Mouse (Mus musculus) heart, embryonic 13.5 days (tissue): ENCODE measurements around the gene Dntt. TPM values are rescaled to one million over a fixed set of nuclear protein-coding genes. Genes with fewer than 3 reads are reported as not detected.

Experiments
- ATAC-seq: fragments of 200-750 bp; cut with Nextera tagmentation; 2 replicates; pipeline ENCODE4 v1.8.0; 2017; ENCODE audit warnings: moderate TSS enrichment; ENCODE audit not compliant: insufficient number of reproducible peaks, low FRiP score, low TSS enrichment; ENCODE audit errors: extremely low read depth
- H3K27ac ChIP-seq: fragments of 300-500 bp; sonication (generic); replicated peaks from 2 replicates; pipeline ENCODE4 v1.5.1; 2015; ENCODE audit warnings: moderate library complexity, mild to moderate bottlenecking, inconsistent platforms
- H3K27me3 ChIP-seq: fragments of 300-500 bp; sonication (generic); replicated peaks from 2 replicates; pipeline ENCODE4 v1.6.1; 2015; ENCODE audit warnings: mild to moderate bottlenecking, inconsistent platforms
- H3K36me3 ChIP-seq: fragments of 300-500 bp; sonication (generic); 2 replicates; pipeline ENCODE4 v1.6.1; 2015; ENCODE audit warnings: mild to moderate bottlenecking, inconsistent platforms
- H3K4me1 ChIP-seq: fragments of 300-500 bp; sonication (generic); 2 replicates; pipeline ENCODE4 v1.6.1; 2015; ENCODE audit warnings: inconsistent platforms
- H3K4me2 ChIP-seq: fragments of 300-500 bp; sonication (generic); 2 replicates; pipeline ENCODE4 v1.6.1; 2015; ENCODE audit warnings: inconsistent platforms, mild to moderate bottlenecking, moderate library complexity
- H3K4me3 ChIP-seq: fragments of 300-500 bp; sonication (generic); 2 replicates; pipeline ENCODE4 v1.5.1; 2015; ENCODE audit warnings: moderate library complexity, mild to moderate bottlenecking, inconsistent platforms
- H3K9ac ChIP-seq: fragments of 300-500 bp; sonication (generic); 2 replicates; pipeline ENCODE4 v1.6.1; 2015; ENCODE audit warnings: inconsistent platforms, mild to moderate bottlenecking, moderate library complexity
- H3K9me3 ChIP-seq: fragments of 300-500 bp; sonication (generic); 2 replicates; pipeline ENCODE4 v1.6.1; 2016; ENCODE audit warnings: inconsistent platforms
- WGBS: fragments of 180-500 bp; shearing (Covaris S2); methylation state at CpG from one replicate; pipeline ENCODE4 v1.1.7; 2015; ENCODE audit warnings: mixed read lengths; 5-methylcytosine and 5-hydroxymethylcytosine counted together
- polyA plus RNA-seq: library from polyadenylated mRNA; unstranded; fragments of >200 nt; fragmentation: Nextera tagmentation; extraction: Ambion mirVana; gene quantifications from 2 replicates; pipeline ENCODE4 v1.2.1, GENCODE M21; 2015

The Dntt gene
- polyA plus RNA-seq, 1 experiment from 2014 or later, result not detected

DNA sequence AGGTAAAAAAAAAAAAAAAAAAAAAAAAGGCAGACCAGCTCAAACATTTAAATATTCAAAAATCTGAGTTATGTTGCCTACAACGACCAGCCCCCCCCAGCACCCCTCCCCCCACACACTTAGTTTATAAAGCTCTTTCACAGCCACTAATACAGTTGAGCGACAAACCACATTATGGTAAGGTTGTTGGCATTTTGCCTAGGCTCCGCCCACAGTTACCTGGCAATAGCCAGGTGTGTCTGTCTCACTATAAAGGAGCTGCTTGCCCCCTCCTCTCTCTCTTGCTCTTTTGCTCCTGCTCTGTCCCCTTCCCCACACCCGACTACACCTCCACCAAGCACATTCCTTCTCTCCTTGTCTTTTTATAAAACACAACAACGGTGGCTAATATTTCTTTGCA lies 17.4 kb upstream of the Dntt start:
- no peak for ATAC-seq
- Histone ChIP-seq H3K4me1 (peaks cover 13% of the 10 kb centered on the region), H3K4me2 (no peak overlapping the region), H3K9me3 (no peaks in the 10 kb centered on the region), H3K27me3 (peaks cover 44% of the 10 kb centered on the region), H3K27ac (no peak overlapping the region), H3K4me3 (no peak overlapping the region), H3K36me3 (no peaks in the 10 kb centered on the region), H3K9ac (no peak overlapping the region)
- 22% methylated on average over 5 of the region's 5 CpGs for WGBS

- H3K27me3 ChIP-seq, result peaks cover 60% of the 10 kb centered on the region
- H3K9ac ChIP-seq, result no peak overlapping the region
- H3K4me3 ChIP-seq, result no peak overlapping the region
- no peak for ATAC-seq
- no peak overlapping the region for H3K27ac ChIP-seq
- H3K9me3 ChIP-seq, result no peaks in the 10 kb centered on the region
- 0 out of 2 replicates have a peak overlapping the region, but pooled peaks have one; percentile 4 for H3K4me2 ChIP-seq
- WGBS, result 6% methylated on average over 5 of the region's 5 CpGs
- H3K36me3 ChIP-seq, result no peaks in the 10 kb centered on the region
- peaks cover 13% of the 10 kb centered on the region for H3K4me1 ChIP-seq
Measured at GRCm38 (mm10) chr19:41013591-41013990, 15.5 kb upstream of the Dntt start.

- WGBS, result 10% methylated on average over 9 of the region's 9 CpGs
- H3K9ac ChIP-seq, result no peak overlapping the region
- H3K4me2 ChIP-seq, result peak overlapping the region; percentile 4; the same call in 1 of the 2 replicates
- no peak overlapping the region for H3K4me3 ChIP-seq
- H3K9me3 ChIP-seq, result no peaks in the 10 kb centered on the region
- H3K27ac ChIP-seq, result no peak overlapping the region
- H3K4me1 ChIP-seq, result peaks cover 13% of the 10 kb centered on the region
- no peaks in the 10 kb centered on the region for H3K36me3 ChIP-seq
- peaks cover 60% of the 10 kb centered on the region for H3K27me3 ChIP-seq
- ATAC-seq, result no peak
Measured at GRCm38 (mm10) chr19:41014003-41014402, 15.1 kb upstream of the Dntt start.

DNA sequence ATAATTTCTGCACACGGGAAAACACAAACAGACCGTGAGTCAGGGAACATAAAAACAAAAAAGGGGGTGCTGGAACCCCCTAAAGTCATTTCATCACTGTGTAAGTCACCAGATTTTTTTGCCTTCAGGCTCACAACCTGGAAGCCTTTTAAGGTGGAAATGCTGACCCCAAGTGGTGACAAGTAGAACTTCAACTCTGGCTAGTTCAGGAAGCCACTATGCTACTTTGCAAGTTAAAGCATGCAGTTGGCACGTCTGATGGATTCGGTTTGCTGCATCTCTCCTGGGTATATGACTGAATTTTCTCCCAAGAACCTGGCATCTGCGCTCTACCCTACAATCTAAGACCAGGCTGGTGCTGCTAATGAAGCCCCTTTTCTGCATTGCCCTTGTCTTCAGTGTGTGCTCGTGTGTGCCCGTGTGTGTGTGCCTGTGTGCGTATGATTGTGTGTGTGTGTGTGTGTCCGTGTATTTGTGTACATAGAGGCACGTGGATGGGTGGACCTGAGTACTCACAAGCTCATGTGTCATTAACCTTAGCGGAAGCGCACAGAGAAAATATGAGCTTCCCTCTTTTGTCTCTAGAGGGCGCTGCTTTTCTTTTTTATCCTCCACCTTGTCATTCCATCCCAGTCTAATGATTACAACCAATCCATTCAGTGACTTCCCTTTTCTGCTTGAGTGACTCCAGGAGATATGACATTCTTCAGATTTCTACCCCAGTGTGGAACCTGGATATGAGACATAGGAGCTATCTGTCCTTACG lies 12.9 kb upstream of the Dntt start:
- no peaks in the 10 kb centered on the region for H3K9me3 ChIP-seq
- peaks cover 74% of the 10 kb centered on the region for H3K27me3 ChIP-seq

GRCm38 (mm10) chr19:41019164-41019675 lies 9.9 kb upstream of the Dntt start:
- Histone ChIP-seq H3K36me3 (no peaks in the 10 kb centered on the region), H3K9me3 (no peaks in the 10 kb centered on the region), H3K4me1 (peaks cover 3% of the 10 kb centered on the region), H3K4me3 (no peak overlapping the region), H3K4me2 (no peak overlapping the region), H3K27ac (no peak overlapping the region), H3K27me3 (peaks cover 64% of the 10 kb centered on the region), H3K9ac (no peak overlapping the region)
- 62% methylated on average over 5 of the region's 5 CpGs for WGBS
- no peak for ATAC-seq

More for the DNA sequence above, 12.9 kb upstream of the Dntt start:
- peak overlapping the region; percentile 61; the same call in 1 of the 2 replicates for H3K9ac ChIP-seq
- H3K4me1 ChIP-seq, result peaks cover 13% of the 10 kb centered on the region
- H3K27ac ChIP-seq, result no peak overlapping the region
- peak overlapping the region; percentile 21; the same call in 1 of the 2 replicates for H3K4me3 ChIP-seq
- 19% methylated on average over 14 of the region's 14 CpGs for WGBS
- ATAC-seq, result no peak
- peak overlapping the region; percentile 63 for H3K4me2 ChIP-seq
- H3K36me3 ChIP-seq, result no peaks in the 10 kb centered on the region

DNA sequence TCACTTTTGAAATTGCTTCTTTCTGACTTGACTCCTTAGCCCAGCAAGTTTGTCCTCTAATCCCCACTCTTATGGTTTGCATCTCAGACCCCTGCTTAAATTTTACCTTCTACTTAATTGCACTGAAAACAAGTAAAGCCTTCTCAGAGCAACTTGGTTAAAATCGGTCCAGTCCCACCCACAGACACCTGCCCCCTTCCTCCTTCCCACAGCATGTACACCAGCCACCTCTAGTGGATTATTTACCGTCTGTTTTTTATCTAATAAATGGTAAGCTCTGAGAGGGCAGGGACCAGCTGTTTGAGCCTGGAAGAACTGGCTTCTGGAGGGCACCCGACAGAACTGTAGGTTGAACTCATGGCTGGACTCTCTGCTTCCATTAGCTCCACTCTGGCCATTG lies 8.5 kb upstream of the Dntt start:
- Histone ChIP-seq H3K27me3 (peaks cover 53% of the 10 kb centered on the region), H3K4me1 (peaks cover 3% of the 10 kb centered on the region), H3K36me3 (no peaks in the 10 kb centered on the region), H3K27ac (no peak overlapping the region), H3K9ac (no peak overlapping the region), H3K4me2 (no peak overlapping the region), H3K4me3 (no peak overlapping the region), H3K9me3 (no peaks in the 10 kb centered on the region)
- WGBS, result 64% methylated on average over 3 of the region's 3 CpGs
- ATAC-seq, result no peak

DNA sequence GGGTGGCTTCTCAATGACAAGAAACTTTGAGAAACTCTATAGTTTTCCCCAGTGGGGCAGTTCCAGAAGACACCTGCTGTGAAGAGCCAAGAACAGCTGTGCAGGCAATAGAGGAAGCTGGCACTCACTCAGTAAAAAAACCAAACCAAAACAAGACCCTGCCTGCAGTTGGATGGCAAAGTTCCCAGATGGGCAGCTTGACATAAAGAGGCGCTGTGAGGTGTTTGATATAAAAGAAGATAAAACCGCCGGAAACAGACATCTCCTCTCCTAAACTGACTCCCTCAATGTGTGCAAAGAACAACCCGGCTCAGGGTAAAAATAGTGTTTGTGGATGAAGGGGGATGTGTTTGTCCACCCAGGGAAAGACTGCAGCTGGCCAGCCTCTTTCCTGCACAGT lies 6.8 kb upstream of the Dntt start:
- H3K9me3 ChIP-seq, result no peaks in the 10 kb centered on the region
- 65% methylated on average over 4 of the region's 4 CpGs for WGBS

DNA sequence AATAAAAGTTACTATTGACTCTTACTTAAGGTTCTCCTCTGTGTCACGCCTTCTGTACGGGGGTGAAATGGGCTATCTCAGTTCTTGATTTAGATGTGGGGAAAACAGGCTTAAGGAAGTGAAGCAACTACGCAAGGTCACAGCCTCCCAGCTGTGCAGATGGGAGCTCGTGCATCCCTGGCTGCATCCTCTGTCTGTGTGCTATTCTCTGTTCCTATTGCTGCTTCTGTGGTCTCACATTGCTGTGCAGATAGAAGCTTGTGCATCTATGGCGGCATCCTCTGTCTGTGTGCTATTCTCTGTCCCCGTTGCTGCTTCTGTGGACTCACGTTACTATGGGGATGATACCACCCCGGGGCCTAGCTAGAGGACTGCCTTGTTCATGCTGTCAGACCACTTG lies 2.5 kb upstream of the Dntt start:
- ATAC-seq, result no peak
- Histone ChIP-seq H3K4me2 (no peak overlapping the region), H3K9ac (no peak overlapping the region), H3K27me3 (peaks cover 10% of the 10 kb centered on the region), H3K4me1 (no peaks in the 10 kb centered on the region), H3K27ac (no peak overlapping the region), H3K4me3 (no peak overlapping the region), H3K36me3 (no peaks in the 10 kb centered on the region), H3K9me3 (no peaks in the 10 kb centered on the region)
- 81% methylated on average over 8 of the region's 8 CpGs for WGBS

More for the DNA sequence above, 6.8 kb upstream of the Dntt start:
- Histone ChIP-seq H3K36me3 (no peaks in the 10 kb centered on the region), H3K4me1 (no peaks in the 10 kb centered on the region), H3K27ac (no peak overlapping the region), H3K27me3 (peaks cover 45% of the 10 kb centered on the region), H3K4me3 (no peak overlapping the region), H3K9ac (no peak overlapping the region), H3K4me2 (no peak overlapping the region)
- no peak for ATAC-seq

DNA sequence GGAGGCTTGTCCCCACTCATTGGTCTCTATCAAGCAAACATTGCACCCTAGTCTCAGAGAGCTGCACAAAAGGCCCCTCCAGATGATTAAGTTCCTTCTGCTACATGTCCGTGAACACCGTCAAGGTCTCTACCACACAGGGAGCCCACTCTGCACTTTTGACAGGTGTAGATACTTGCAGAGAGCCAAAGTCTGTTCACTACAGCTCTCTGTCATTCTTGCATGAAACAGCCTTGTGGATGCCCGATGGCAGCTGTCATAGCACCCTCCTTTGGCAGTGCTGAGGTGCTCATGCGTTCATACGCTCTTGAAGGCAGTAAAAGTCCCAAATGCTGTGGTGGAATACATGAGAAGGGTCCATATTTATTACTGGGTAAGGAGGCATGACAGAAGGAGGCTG lies 2.1 kb upstream of the Dntt start:
- Histone ChIP-seq H3K27me3 (peaks cover 6% of the 10 kb centered on the region), H3K27ac (no peak overlapping the region), H3K9me3 (no peaks in the 10 kb centered on the region), H3K4me3 (no peak overlapping the region), H3K36me3 (no peaks in the 10 kb centered on the region), H3K4me1 (no peaks in the 10 kb centered on the region), H3K9ac (no peak overlapping the region), H3K4me2 (no peak overlapping the region)
- WGBS, result 75% methylated on average over 5 of the region's 5 CpGs
- no peak for ATAC-seq

- Histone ChIP-seq H3K4me2 (no peak overlapping the region), H3K9me3 (no peaks in the 10 kb centered on the region), H3K36me3 (no peaks in the 10 kb centered on the region), H3K27me3 (peaks cover 6% of the 10 kb centered on the region), H3K4me3 (no peak overlapping the region), H3K4me1 (no peaks in the 10 kb centered on the region), H3K9ac (no peak overlapping the region), H3K27ac (no peak overlapping the region)
- WGBS, result 88% methylated on average over 9 of the region's 9 CpGs
- no peak for ATAC-seq
Measured at GRCm38 (mm10) chr19:41027601-41028000, 1.5 kb upstream of the Dntt start.

DNA sequence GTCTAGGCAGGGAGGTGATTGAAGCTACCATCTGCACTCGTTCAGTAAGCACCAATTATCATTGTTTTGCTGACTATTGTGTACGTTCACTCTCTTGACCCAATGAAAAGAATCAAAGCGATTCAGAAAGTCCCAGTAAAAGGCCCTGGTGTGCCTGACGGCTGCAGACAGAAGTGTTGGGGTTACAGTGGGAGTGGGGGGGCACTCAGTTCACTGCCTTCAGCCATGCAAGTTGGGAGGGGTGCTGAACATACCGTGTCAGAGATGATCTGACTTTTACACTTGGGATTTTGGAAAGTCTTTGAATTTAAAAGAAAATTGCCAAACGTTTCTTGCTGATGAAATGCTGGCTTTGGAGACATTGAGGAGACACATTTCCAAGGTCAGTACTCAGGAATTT lies 1.1 kb downstream of the Dntt start:
- Histone ChIP-seq H3K36me3 (no peaks in the 10 kb centered on the region), H3K4me2 (no peak overlapping the region), H3K9ac (no peak overlapping the region), H3K9me3 (no peaks in the 10 kb centered on the region), H3K4me3 (no peak overlapping the region), H3K27me3 (peaks cover 4% of the 10 kb centered on the region; the same call in 1 of the 2 replicates), H3K27ac (no peak overlapping the region), H3K4me1 (no peaks in the 10 kb centered on the region)
- ATAC-seq, result no peak
- 54% methylated on average over 6 of the region's 6 CpGs for whole genome bisulfite sequencing

DNA sequence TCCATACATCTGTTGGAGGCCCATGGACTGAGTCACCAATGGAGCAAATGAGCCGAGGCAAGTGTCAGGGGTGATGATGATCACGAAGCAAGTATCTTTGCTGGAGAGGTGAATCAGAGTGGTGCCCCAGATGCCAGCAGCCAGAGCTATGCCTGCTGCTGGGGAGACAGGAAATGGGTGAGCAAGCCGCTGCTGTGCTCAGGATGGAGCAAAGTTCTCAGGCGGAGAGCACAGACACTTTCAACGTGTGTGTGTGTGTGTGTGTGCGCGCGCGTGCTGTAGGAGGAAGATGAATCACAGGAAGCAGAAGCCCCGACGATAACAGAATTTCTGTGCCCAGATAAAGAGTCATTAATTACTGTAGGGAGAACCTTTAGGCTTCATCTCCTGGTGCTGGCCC lies 1.9 kb downstream of the Dntt start:
- no peak for ATAC-seq
- Histone ChIP-seq H3K27ac (no peak overlapping the region), H3K4me1 (peaks cover 4% of the 10 kb centered on the region), H3K27me3 (peaks cover 4% of the 10 kb centered on the region; the same call in 1 of the 2 replicates), H3K9me3 (no peaks in the 10 kb centered on the region), H3K9ac (no peak overlapping the region), H3K4me3 (no peak overlapping the region), H3K36me3 (no peaks in the 10 kb centered on the region), H3K4me2 (no peak overlapping the region)
- 53% methylated on average over 11 of the region's 11 CpGs for WGBS
